Mouse (Mus musculus) MEL (cell line): Measurements from ENCODE around the gene Id1.

Experiments
- BHLHE40 ChIP-seq: IDR thresholded peaks from 2 replicates; pipeline ENCODE4 v1.6.1; 2012; ENCODE audit warnings: low read depth, mild to moderate bottlenecking, inconsistent platforms, low read length, improper control_type of control experiment, borderline replicate concordance
- CTCF ChIP-seq, 3 experiments: IDR thresholded peaks in 2 of 3; conservative IDR thresholded peaks in 1 of 3; 2 replicates each; pipeline ENCODE4 v1.5.1; 2011 to 2012; ENCODE audit warnings: low read length in 3 of 3, low read depth in 2 of 3, mild to moderate bottlenecking in 2 of 3, improper control_type of control experiment in 1 of 3, inconsistent platforms in 1 of 3, mixed read lengths in 1 of 3, moderate library complexity in 1 of 3; ENCODE audit not compliant: control insufficient read depth in 1 of 3, insufficient read depth in 1 of 3, poor library complexity in 1 of 3, severe bottlenecking in 1 of 3
- HCFC1 ChIP-seq: IDR thresholded peaks from 2 replicates; pipeline ENCODE4 v1.6.1; 2012; ENCODE audit warnings: low read depth, mild to moderate bottlenecking, inconsistent platforms, low read length, improper control_type of control experiment, moderate library complexity
- NELFE ChIP-seq: IDR thresholded peaks from 2 replicates; pipeline ENCODE4 v1.6.1; 2011; ENCODE audit warnings: low read depth, low read length, improper control_type of control experiment
- POLR2A ChIP-seq, 2 experiments: IDR thresholded peaks; 2 replicates each; pipeline ENCODE4 v1.6.1; 2011 to 2012; ENCODE audit warnings: low read length in 2 of 2, mild to moderate bottlenecking in 2 of 2, control low read depth in 1 of 2, improper control_type of control experiment in 1 of 2, low read depth in 1 of 2, moderate library complexity in 1 of 2; ENCODE audit not compliant: control insufficient read depth in 1 of 2, insufficient read depth in 1 of 2, poor library complexity in 1 of 2
- ZNF384 ChIP-seq: IDR thresholded peaks from 2 replicates; pipeline ENCODE4 v1.6.1; 2012; ENCODE audit warnings: low read depth, mild to moderate bottlenecking, inconsistent platforms, low read length, improper control_type of control experiment

- no peak for TF ChIP-seq CTCF (IDR thresholded peaks at IDR 0.05 in 2 of 3, conservative IDR thresholded peaks at IDR 0.05 in 1 of 3; ENCODE audit: control insufficient read depth in 1 of 3, insufficient read depth in 1 of 3, low read depth in 2 of 3, low read length in 3 of 3, poor library complexity in 1 of 3, severe bottlenecking in 1 of 3)
- no peak for TF ChIP-seq POLR2A (IDR thresholded peaks at IDR 0.05; ENCODE audit: control insufficient read depth in 1 of 2, insufficient read depth in 1 of 2, low read depth in 1 of 2, low read length in 2 of 2, poor library complexity in 1 of 2)
- no peak for TF ChIP-seq HCFC1
- no peak for TF ChIP-seq NELFE
- TF ChIP-seq BHLHE40 = no peak
- TF ChIP-seq ZNF384 = no peak
Measured at GRCm38 (mm10) chr2:152785446-152786350, 49.6 kb downstream of the Id1 start.
